Mouse (Mus musculus) small intestine, adult 2 months (tissue): ENCODE results near the gene Acox2. TPM values are rescaled to one million over a fixed set of nuclear protein-coding genes. Genes with fewer than 3 reads are reported as not detected.

Source experiments
- H3K27ac ChIP-seq: fragments of 200-500 bp; 2 replicates; pipeline ENCODE4 v1.5.1; 2012; ENCODE audit warnings: low read depth, low read length, control low read depth, inconsistent platforms; ENCODE audit not compliant: insufficient read depth
- H3K27me3 ChIP-seq: fragments of 200-500 bp; 2 replicates; pipeline ENCODE4 v1.6.1; 2012; ENCODE audit warnings: mild to moderate bottlenecking, moderate library complexity, low read length, inconsistent platforms; ENCODE audit not compliant: control insufficient read depth, insufficient read depth
- H3K36me3 ChIP-seq: fragments of 200-500 bp; 2 replicates; pipeline ENCODE4 v1.6.1; 2012; ENCODE audit warnings: mild to moderate bottlenecking, low read length, control low read depth, inconsistent platforms; ENCODE audit not compliant: control insufficient read depth, insufficient read depth
- H3K4me1 ChIP-seq: fragments of 200-500 bp; 2 replicates; pipeline ENCODE4 v1.6.1; 2012; ENCODE audit warnings: low read length, inconsistent platforms, mixed read lengths; ENCODE audit not compliant: control insufficient read depth, insufficient read depth, insufficient read length
- H3K4me3 ChIP-seq: fragments of 200-500 bp; 2 replicates; pipeline ENCODE4 v1.5.1; 2012; ENCODE audit warnings: low read depth, mild to moderate bottlenecking, control low read depth, inconsistent platforms, low read length, moderate library complexity
- CTCF ChIP-seq: fragments of 200-500 bp; IDR thresholded peaks from 2 replicates; pipeline ENCODE4 v1.5.1; 2012; ENCODE audit warnings: low read depth, mild to moderate bottlenecking, control low read depth, inconsistent platforms, low read length, moderate library complexity, mixed read lengths; ENCODE audit not compliant: insufficient replicate concordance, insufficient read length; ENCODE audit errors: extremely low read depth
- POLR2A ChIP-seq: fragments of 200-500 bp; IDR thresholded peaks from 2 replicates; pipeline ENCODE4 v1.6.1; 2012; ENCODE audit warnings: low read depth, mild to moderate bottlenecking, control low read depth, inconsistent platforms, low read length, moderate library complexity
- WGBS: fragments of 180-500 bp; shearing (Covaris S2); methylation state at CpG from one replicate; pipeline ENCODE4 v1.1.7; 2018; 5-methylcytosine and 5-hydroxymethylcytosine counted together
- polyA plus RNA-seq: library from polyadenylated mRNA; depleted of rRNA; stranded (reverse); fragments of >200 nt; gene quantifications from 2 replicates; pipeline ENCODE4 v1.2.3, GENCODE M21; 2012

The Acox2 gene
- polyA plus RNA-seq, 1 experiment: 7.1 TPM

- Histone ChIP-seq H3K27ac (no peak overlapping the region), H3K4me1 (no peaks in the 10 kb centered on the region), H3K36me3 (no peaks in the 10 kb centered on the region), H3K4me3 (no peak overlapping the region), H3K27me3 (no peaks in the 10 kb centered on the region)
- 80% methylated on average over 9 of the region's 9 CpGs for WGBS
- TF ChIP-seq CTCF (no peak), POLR2A (no peak)
Measured at GRCm38 (mm10) chr14:8206179-8206910, 52.8 kb downstream of the Acox2 start.

GRCm38 (mm10) chr14:8201715-8202114, 57.4 kb downstream of the Acox2 start:
- Histone ChIP-seq H3K36me3 (no peaks in the 10 kb centered on the region), H3K4me3 (no peak overlapping the region), H3K27me3 (no peaks in the 10 kb centered on the region), H3K27ac (no peak overlapping the region), H3K4me1 (no peaks in the 10 kb centered on the region)
- TF ChIP-seq POLR2A: no peak
- TF ChIP-seq CTCF: no peak
- WGBS: 50% methylated on average over 3 of the region's 3 CpGs

- Histone ChIP-seq H3K36me3 (no peaks in the 10 kb centered on the region), H3K27me3 (no peaks in the 10 kb centered on the region), H3K4me1 (no peaks in the 10 kb centered on the region), H3K27ac (no peak overlapping the region), H3K4me3 (no peak overlapping the region)
- 69% methylated on average over 5 of the region's 5 CpGs for WGBS
- TF ChIP-seq CTCF (no peak), POLR2A (no peak)
Measured at GRCm38 (mm10) chr14:8200769-8201168, 58.4 kb downstream of the Acox2 start.

GRCm38 (mm10) chr14:8192727-8193126, 66.4 kb downstream of the Acox2 start:
- 92% methylated on average over 6 of the region's 6 CpGs for whole genome bisulfite sequencing
- no peak for TF ChIP-seq POLR2A
- H3K4me1 ChIP-seq: peaks cover 6% of the 10 kb centered on the region; the same call in 1 of the 2 replicates
- no peak overlapping the region for H3K4me3 ChIP-seq
- H3K36me3 ChIP-seq: no peaks in the 10 kb centered on the region
- no peaks in the 10 kb centered on the region for H3K27me3 ChIP-seq
- no peak overlapping the region for H3K27ac ChIP-seq

- no peaks in the 10 kb centered on the region for H3K36me3 ChIP-seq
- H3K27ac ChIP-seq: no peak overlapping the region
- H3K4me3 ChIP-seq: no peak overlapping the region
- TF ChIP-seq CTCF: no peak
- TF ChIP-seq POLR2A: no peak
- 53% methylated on average over 12 of the region's 12 CpGs for WGBS
- peaks cover 6% of the 10 kb centered on the region; the same call in 1 of the 2 replicates for H3K4me1 ChIP-seq
- no peaks in the 10 kb centered on the region for H3K27me3 ChIP-seq
Measured at GRCm38 (mm10) chr14:8191331-8191965, 67.7 kb downstream of the Acox2 start.

- no peak overlapping the region for H3K27ac ChIP-seq
- no peak overlapping the region for H3K4me3 ChIP-seq
- H3K36me3 ChIP-seq: no peaks in the 10 kb centered on the region
- H3K27me3 ChIP-seq: no peaks in the 10 kb centered on the region
- WGBS: 97% methylated on average over 3 of the region's 3 CpGs
- peaks cover 6% of the 10 kb centered on the region; the same call in 1 of the 2 replicates for H3K4me1 ChIP-seq
- TF ChIP-seq CTCF (no peak), POLR2A (no peak)
Measured at GRCm38 (mm10) chr14:8190556-8190955, 68.6 kb downstream of the Acox2 start.

GRCm38 (mm10) chr14:8186278-8187045, 72.7 kb downstream of the Acox2 start:
- WGBS: 88% methylated on average over 6 of the region's 6 CpGs
- H3K27me3 ChIP-seq: no peaks in the 10 kb centered on the region
- H3K36me3 ChIP-seq: no peaks in the 10 kb centered on the region
- H3K4me3 ChIP-seq: no peak overlapping the region
- H3K27ac ChIP-seq: no peak overlapping the region
- H3K4me1 ChIP-seq: peaks cover 2% of the 10 kb centered on the region; the same call in 1 of the 2 replicates
- TF ChIP-seq POLR2A (no peak), CTCF (no peak)
